Mouse (Mus musculus): ENCODE measurements around the gene Bud31.

GRCm38 (mm10) chr5:145139571-145140519 is at the start of gene Bud31, which contains the start of gene Pdap1:
- TF ChIP-seq CTCF (IDR thresholded peaks at IDR 0.05; ENCODE audit: borderline replicate concordance, insufficient read depth, low read length) (no peak), POLR2A (IDR thresholded peaks at IDR 0.05; ENCODE audit: low read depth, low read length) (peak; percentile 92)
